ENCODE assay signal across 8 mouse cellular contexts in genomic region chr12:86945126-86945525, GRCm38 (mm10). TPM values are rescaled to one million over a fixed set of nuclear protein-coding genes. Genes with fewer than 3 reads are reported as not detected.
DNase-seq lines count a peak whose midpoint lies in the region; ATAC-seq lines count a peak whose summit lies in the region.

No protein-coding gene starts in this region.

- ATAC-seq in frontal cortex, adult (ENCODE audit: low TSS enrichment), result no peak; the same call in 1 of the 2 replicates
- no peak for ATAC-seq in embryonic facial prominence, embryonic 14.5 days (ENCODE audit: low read depth)
- no peak for ATAC-seq in hindbrain, embryonic 13.5 days (ENCODE audit: low FRiP score)
- ATAC-seq in midbrain, embryonic 16.5 days, result no peak

- no peaks in the 10 kb centered on the region for H3K27me3 ChIP-seq in embryonic facial prominence, embryonic 14.5 days (replicated peaks; ENCODE audit: control insufficient read depth, insufficient read depth, low read length)
- no peaks in the 10 kb centered on the region for H3K27me3 ChIP-seq in hindbrain, embryonic 13.5 days
- H3K27me3 ChIP-seq in midbrain, embryonic 16.5 days (ENCODE audit: control insufficient read depth, insufficient read depth, low read depth, low read length), result no peaks in the 10 kb centered on the region
- no peaks in the 10 kb centered on the region for H3K27me3 ChIP-seq in splenic B cell, adult 2 months (ENCODE audit: control insufficient read depth, insufficient read depth, low read length, poor library complexity, severe bottlenecking)

- no peaks in the 10 kb centered on the region for H3K9me3 ChIP-seq in embryonic facial prominence, embryonic 14.5 days (ENCODE audit: control insufficient read depth, low read length)
- H3K9me3 ChIP-seq in hindbrain, embryonic 13.5 days, result no peaks in the 10 kb centered on the region
- H3K9me3 ChIP-seq in midbrain, embryonic 16.5 days (replicated peaks; ENCODE audit: control insufficient read depth, low read length, poor library complexity, severe bottlenecking), result no peaks in the 10 kb centered on the region

- H3K4me2 ChIP-seq in embryonic facial prominence, embryonic 14.5 days (ENCODE audit: low read depth, low read length), result no peak overlapping the region
- no peak overlapping the region for H3K4me2 ChIP-seq in hindbrain, embryonic 13.5 days
- H3K4me2 ChIP-seq in midbrain, embryonic 16.5 days (ENCODE audit: low read length), result no peak overlapping the region

- intact Hi-C loops in left cerebral cortex, postnatal 14 days (cut with DNase I), result loop anchor here (1.0 to 5.0 kb wide), 3 partner anchors 63 to 173 kb away; partner anchors contain the start of gene Irf2bpl

- 0% methylated on average over 4 of the region's 4 CpGs for WGBS in embryonic facial prominence, embryonic 14.5 days
- WGBS in hindbrain, embryonic 13.5 days, result 2% methylated on average over 4 of the region's 4 CpGs
- WGBS in midbrain, embryonic 16.5 days, result 2% methylated on average over 4 of the region's 4 CpGs

- no peak overlapping the region for H3K9ac ChIP-seq in embryonic facial prominence, embryonic 14.5 days (ENCODE audit: low read depth, low read length)
- no peak overlapping the region for H3K9ac ChIP-seq in hindbrain, embryonic 13.5 days
- no peak overlapping the region for H3K9ac ChIP-seq in midbrain, embryonic 16.5 days (ENCODE audit: low read depth, low read length)

- no peaks in the 10 kb centered on the region for H3K36me3 ChIP-seq in embryonic facial prominence, embryonic 14.5 days (ENCODE audit: control insufficient read depth, insufficient read depth, low read length)
- no peaks in the 10 kb centered on the region for H3K36me3 ChIP-seq in hindbrain, embryonic 13.5 days
- no peaks in the 10 kb centered on the region for H3K36me3 ChIP-seq in midbrain, embryonic 16.5 days (ENCODE audit: control insufficient read depth, insufficient read depth, low read length)
- H3K36me3 ChIP-seq in splenic B cell, adult 2 months (ENCODE audit: control insufficient read depth, insufficient read depth, low read length, poor library complexity, severe bottlenecking), result no peaks in the 10 kb centered on the region

- peak; percentile 71 to 92 for DNase-seq in frontal cortex, adult 2 months (ENCODE audit: extremely low spot score in 1 of 2, low spot score in 1 of 2)
- DNase-seq in adrenal gland, postnatal 25 days, result peak; percentile 44
- DNase-seq in embryonic facial prominence, embryonic 14.5 days (ENCODE audit: low spot score), result peak; percentile 93
- DNase-seq in left cerebral cortex, postnatal 14 days (ENCODE audit: low spot score in 2 of 2), result peak; percentile 91 to 92
- peak; percentile 88 for DNase-seq in splenic B cell, adult 2 months (ENCODE audit: low read depth, low spot score)

- H3K4me1 ChIP-seq in embryonic facial prominence, embryonic 14.5 days (ENCODE audit: control insufficient read depth, insufficient read depth, low read length), result peaks cover 19% of the 10 kb centered on the region
- H3K4me1 ChIP-seq in hindbrain, embryonic 13.5 days (replicated peaks), result peaks cover 65% of the 10 kb centered on the region
- H3K4me1 ChIP-seq in midbrain, embryonic 16.5 days (ENCODE audit: control insufficient read depth, insufficient read depth, low read length), result peaks cover 57% of the 10 kb centered on the region

- no peak overlapping the region for H3K27ac ChIP-seq in embryonic facial prominence, embryonic 14.5 days (replicated peaks; ENCODE audit: low read depth, low read length)
- peak overlapping the region; percentile 70 for H3K27ac ChIP-seq in hindbrain, embryonic 13.5 days
- peak overlapping the region; percentile 67; the same call in 1 of the 2 replicates for H3K27ac ChIP-seq in midbrain, embryonic 16.5 days (ENCODE audit: low read length)

- H3K4me3 ChIP-seq in embryonic facial prominence, embryonic 14.5 days (ENCODE audit: low read depth, low read length), result no peak overlapping the region
- H3K4me3 ChIP-seq in hindbrain, embryonic 13.5 days, result no peak overlapping the region
- H3K4me3 ChIP-seq in midbrain, embryonic 16.5 days (ENCODE audit: low read depth, low read length), result no peak overlapping the region

RNA-seq across cellular contexts. Expression of gene Cipc, which starts 1.7 kb away (rescaled TPM):
- 76.1 and 78.2 TPM in 2 replicates for polyA plus RNA-seq in frontal cortex, adult 2 months (2012; rRNA removed)
- 29.9 and 31.0 TPM in 2 replicates for total RNA-seq in adrenal gland, postnatal 25 days (2021)
- polyA plus RNA-seq in embryonic facial prominence, embryonic 14.5 days (2014; fragmentation: Nextera tagmentation; extraction: Ambion mirVana), result 21.4 and 23.3 TPM in 2 replicates
- polyA plus RNA-seq in hindbrain, embryonic 13.5 days (2015; fragmentation: Nextera tagmentation; extraction: Ambion mirVana), result 44.1 and 45.4 TPM in 2 replicates
- 10 to 100 TPM; 71.2 to 72.2 TPM for total RNA-seq in left cerebral cortex, postnatal 14 days (2021)
- 56.6 and 57.8 TPM in 2 replicates for polyA plus RNA-seq in midbrain, embryonic 16.5 days (2015; fragmentation: Nextera tagmentation; extraction: Ambion mirVana)

RNA-seq across cellular contexts. Expression of gene Zdhhc22, which starts 45.1 kb away (rescaled TPM):
- polyA plus RNA-seq in frontal cortex, adult 2 months (2012; rRNA removed), result 35.4 and 41.3 TPM in 2 replicates
- 0.86 and 1.9 TPM in 2 replicates for total RNA-seq in adrenal gland, postnatal 25 days (2021)
- 2.3 and 3.2 TPM in 2 replicates for polyA plus RNA-seq in embryonic facial prominence, embryonic 14.5 days (2014; fragmentation: Nextera tagmentation; extraction: Ambion mirVana)
- polyA plus RNA-seq in hindbrain, embryonic 13.5 days (2015; fragmentation: Nextera tagmentation; extraction: Ambion mirVana), result 12.1 and 13.4 TPM in 2 replicates
- 10 to 100 TPM; 46.0 to 56.9 TPM for total RNA-seq in left cerebral cortex, postnatal 14 days (2021)
- polyA plus RNA-seq in midbrain, embryonic 16.5 days (2015; fragmentation: Nextera tagmentation; extraction: Ambion mirVana), result 24.4 and 28.1 TPM in 2 replicates
